Mouse (Mus musculus): ENCODE measurements around the gene Pakap. TPM values are rescaled to one million over a fixed set of nuclear protein-coding genes. Genes with fewer than 3 reads are reported as not detected.

Gene Pakap
- polyA plus RNA-seq, 1 experiment = not detected

DNA sequence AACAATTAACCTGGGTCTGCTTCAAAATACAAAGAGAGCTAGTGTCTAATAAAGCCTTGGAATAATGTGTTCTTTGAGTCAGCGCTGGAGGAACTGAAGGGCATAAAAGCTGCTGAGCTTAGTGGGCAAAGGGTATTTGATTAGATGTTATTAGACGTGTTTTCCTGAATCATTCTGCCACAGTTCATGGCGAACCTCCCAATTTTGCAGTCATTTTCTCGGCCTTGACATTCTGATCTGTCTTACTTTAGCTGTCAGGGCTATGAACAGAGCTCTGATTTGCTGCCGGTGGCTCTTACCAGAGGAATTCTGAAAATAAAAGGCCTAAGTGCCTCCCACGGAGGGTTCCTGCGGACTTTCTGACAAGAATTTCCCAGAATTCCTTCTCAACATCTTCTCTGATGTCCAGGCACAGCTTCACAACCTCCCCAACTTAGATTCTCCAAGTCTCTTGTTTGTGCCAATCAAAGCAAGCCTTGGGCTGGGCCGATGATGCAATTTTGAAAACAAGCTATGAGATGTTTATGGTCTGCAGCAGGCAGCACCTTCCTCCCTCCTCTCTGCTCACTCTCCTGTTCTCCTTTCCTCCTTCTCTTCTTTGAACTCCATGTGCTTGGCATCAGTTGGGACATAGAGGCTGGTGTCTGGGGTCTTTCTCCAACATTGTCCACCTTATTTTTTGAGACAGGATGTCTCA lies 171.0 kb downstream of the Pakap start:
- TF ChIP-seq GATA1 (IDR thresholded peaks at IDR 0.05; ENCODE audit: low read length) (no peak), TAL1 (IDR thresholded peaks at IDR 0.05; ENCODE audit: low read length) (no peak)
- no peak overlapping the region for H3K4me3 ChIP-seq (replicated peaks)
- no peaks in the 10 kb centered on the region for H3K9me3 ChIP-seq (ENCODE audit: control insufficient read depth, low read length)
- H3K4me1 ChIP-seq (ENCODE audit: control insufficient read depth) = no peaks in the 10 kb centered on the region
- H3K27me3 ChIP-seq (ENCODE audit: control insufficient read depth) = no peaks in the 10 kb centered on the region
- no peaks in the 10 kb centered on the region for H3K36me3 ChIP-seq (ENCODE audit: control insufficient read depth)

DNA sequence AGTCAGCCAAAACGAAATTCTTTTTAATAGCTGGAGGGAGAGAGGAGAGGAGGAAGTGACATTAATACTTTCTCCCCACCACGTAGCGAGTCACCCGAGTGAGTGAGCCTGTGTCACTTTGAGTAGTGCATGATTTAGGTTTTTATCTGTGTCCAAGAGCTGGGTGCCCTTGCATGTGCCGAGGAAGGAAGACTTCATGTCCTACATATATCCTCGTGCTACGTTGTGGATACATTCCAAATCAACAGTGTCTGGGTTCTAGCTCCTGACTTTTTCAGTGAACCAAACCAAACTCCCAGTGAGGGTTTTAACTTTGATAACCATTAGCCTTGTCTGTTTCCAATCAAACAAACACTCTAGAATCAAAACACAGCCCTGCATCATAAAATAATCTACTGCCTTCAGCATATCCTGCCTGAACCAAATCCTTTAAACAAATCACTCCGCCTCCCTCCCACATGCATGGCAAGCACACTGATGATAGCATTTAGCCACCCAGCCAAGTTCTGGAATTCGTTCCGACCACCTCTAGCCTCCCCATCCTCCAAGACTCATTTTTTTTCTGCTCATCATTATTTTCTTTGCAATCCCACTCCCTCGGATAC lies 175.4 kb downstream of the Pakap start:
- peaks cover 5% of the 10 kb centered on the region; the same call in 1 of the 2 replicates for H3K9me3 ChIP-seq (ENCODE audit: control insufficient read depth, low read length)
- no peaks in the 10 kb centered on the region for H3K27me3 ChIP-seq (ENCODE audit: control insufficient read depth)
- no peaks in the 10 kb centered on the region for H3K4me1 ChIP-seq (ENCODE audit: control insufficient read depth)
- no peak overlapping the region for H3K4me3 ChIP-seq (replicated peaks)
- no peaks in the 10 kb centered on the region for H3K36me3 ChIP-seq (ENCODE audit: control insufficient read depth)
- TF ChIP-seq TAL1 (IDR thresholded peaks at IDR 0.05; ENCODE audit: low read length) (no peak), GATA1 (IDR thresholded peaks at IDR 0.05; ENCODE audit: low read length) (no peak)

DNA sequence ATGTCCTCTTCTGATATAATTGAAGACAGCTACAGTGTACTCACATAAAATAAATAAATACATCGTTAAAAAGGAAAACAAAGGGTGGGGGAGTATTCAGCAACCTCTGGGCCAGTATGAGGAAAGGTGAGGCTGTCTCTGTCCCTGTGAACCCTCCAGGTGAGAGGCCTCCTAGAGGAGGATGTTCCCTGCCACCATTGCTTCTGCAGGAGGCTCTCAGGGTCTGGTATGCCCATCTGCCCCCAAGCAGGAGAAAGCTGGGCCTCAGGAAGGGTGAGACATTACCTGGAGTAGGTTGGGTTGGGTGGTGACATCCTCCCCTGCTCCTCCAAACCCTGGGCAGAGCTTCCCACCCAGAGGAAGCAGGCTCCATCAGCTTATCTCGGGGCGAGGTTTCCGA lies 182.7 kb downstream of the Pakap start:
- no peaks in the 10 kb centered on the region for H3K4me1 ChIP-seq (ENCODE audit: control insufficient read depth)
- H3K27me3 ChIP-seq (ENCODE audit: control insufficient read depth) = no peaks in the 10 kb centered on the region
- no peak overlapping the region for H3K4me3 ChIP-seq (replicated peaks)
- no peaks in the 10 kb centered on the region for H3K36me3 ChIP-seq (ENCODE audit: control insufficient read depth)
- H3K9me3 ChIP-seq (ENCODE audit: control insufficient read depth, low read length) = peaks cover 4% of the 10 kb centered on the region; the same call in 1 of the 2 replicates
- TF ChIP-seq GATA1 (IDR thresholded peaks at IDR 0.05; ENCODE audit: low read length) = no peak
- TF ChIP-seq TAL1 (IDR thresholded peaks at IDR 0.05; ENCODE audit: low read length) = no peak

DNA sequence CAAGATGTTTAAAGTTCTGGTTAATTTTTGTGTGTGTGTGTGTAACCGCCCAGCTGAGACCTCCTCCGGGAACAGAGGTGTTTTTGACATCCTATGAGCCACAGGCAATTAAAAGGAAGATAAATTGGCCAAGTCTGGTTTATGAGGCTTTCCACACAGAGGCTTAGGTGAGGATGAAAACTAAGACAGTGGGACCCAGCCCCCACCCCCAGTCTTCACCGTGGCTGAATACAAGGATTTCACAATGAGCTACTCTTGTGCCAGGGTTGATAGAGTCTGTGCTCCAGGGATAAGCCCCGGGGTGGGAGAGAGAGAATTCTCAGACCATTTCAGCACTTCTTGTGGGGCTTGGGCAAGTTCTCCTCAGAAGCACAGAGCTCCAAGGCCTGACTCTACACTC lies 183.1 kb downstream of the Pakap start:
- H3K4me1 ChIP-seq (ENCODE audit: control insufficient read depth) = no peaks in the 10 kb centered on the region
- H3K4me3 ChIP-seq (replicated peaks) = no peak overlapping the region
- H3K36me3 ChIP-seq (ENCODE audit: control insufficient read depth) = no peaks in the 10 kb centered on the region
- H3K9me3 ChIP-seq (ENCODE audit: control insufficient read depth, low read length) = peaks cover under 1% of the 10 kb centered on the region; the same call in 1 of the 2 replicates
- no peak for TF ChIP-seq GATA1 (IDR thresholded peaks at IDR 0.05; ENCODE audit: low read length)
- TF ChIP-seq TAL1 (IDR thresholded peaks at IDR 0.05; ENCODE audit: low read length) = no peak
- H3K27me3 ChIP-seq (ENCODE audit: control insufficient read depth) = no peaks in the 10 kb centered on the region

DNA sequence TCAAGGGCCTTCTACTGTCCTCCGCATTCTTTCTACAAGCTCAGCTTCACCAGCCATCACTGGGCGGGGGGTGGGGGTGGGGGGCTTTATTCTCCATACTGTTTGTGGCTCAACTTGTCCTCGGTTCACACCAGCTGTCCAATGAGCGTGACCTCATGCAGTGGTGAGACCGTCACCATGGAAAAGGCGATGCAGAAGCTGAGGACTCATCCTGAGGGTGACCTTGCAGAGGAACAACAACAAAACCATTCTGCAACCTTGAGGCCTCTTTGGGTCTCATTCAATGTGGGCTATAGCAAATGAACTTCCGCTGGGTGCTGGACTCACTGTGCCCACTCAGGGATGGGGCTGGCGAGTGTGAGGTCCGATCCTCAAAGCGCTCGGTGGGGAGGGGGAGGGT lies 183.6 kb downstream of the Pakap start:
- no peak for TF ChIP-seq GATA1 (IDR thresholded peaks at IDR 0.05; ENCODE audit: low read length)
- no peak for TF ChIP-seq TAL1 (IDR thresholded peaks at IDR 0.05; ENCODE audit: low read length)
- Histone ChIP-seq H3K4me1 (ENCODE audit: control insufficient read depth) (no peaks in the 10 kb centered on the region), H3K27me3 (ENCODE audit: control insufficient read depth) (no peaks in the 10 kb centered on the region), H3K9me3 (ENCODE audit: control insufficient read depth, low read length) (no peaks in the 10 kb centered on the region), H3K36me3 (ENCODE audit: control insufficient read depth) (no peaks in the 10 kb centered on the region), H3K4me3 (replicated peaks) (no peak overlapping the region)

DNA sequence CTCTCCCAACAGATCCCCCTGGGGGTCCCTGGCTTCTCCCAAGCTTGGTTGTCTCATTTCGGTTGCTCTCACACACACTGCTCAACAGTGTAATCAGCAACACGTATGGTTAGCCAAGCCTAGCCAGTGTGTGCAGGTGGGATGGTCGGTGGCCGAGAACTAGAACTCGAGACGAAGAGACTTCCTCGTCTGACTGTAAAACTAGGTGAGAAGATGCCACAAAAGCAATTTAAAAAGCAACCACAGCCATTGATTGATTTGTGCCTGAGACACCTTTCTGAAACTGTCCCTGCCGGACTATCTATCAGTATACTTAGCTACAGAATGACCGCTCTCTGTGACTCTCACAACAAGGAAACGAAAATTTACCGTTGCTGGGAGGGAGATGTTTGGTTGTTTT lies 187.1 kb downstream of the Pakap start:
- TF ChIP-seq GATA1 (IDR thresholded peaks at IDR 0.05; ENCODE audit: low read length) = no peak
- no peak for TF ChIP-seq TAL1 (IDR thresholded peaks at IDR 0.05; ENCODE audit: low read length)
- no peak overlapping the region for H3K4me3 ChIP-seq (replicated peaks)
- H3K36me3 ChIP-seq (ENCODE audit: control insufficient read depth) = no peaks in the 10 kb centered on the region
- no peaks in the 10 kb centered on the region for H3K4me1 ChIP-seq (ENCODE audit: control insufficient read depth)
- H3K27me3 ChIP-seq (ENCODE audit: control insufficient read depth) = no peaks in the 10 kb centered on the region
- H3K9me3 ChIP-seq (ENCODE audit: control insufficient read depth, low read length) = no peaks in the 10 kb centered on the region

GRCm38 (mm10) chr4:57757997-57758396 lies 190.0 kb downstream of the Pakap start:
- H3K9me3 ChIP-seq (ENCODE audit: control insufficient read depth, low read length) = no peaks in the 10 kb centered on the region
- H3K4me3 ChIP-seq (replicated peaks) = no peak overlapping the region
- no peak for TF ChIP-seq TAL1 (IDR thresholded peaks at IDR 0.05; ENCODE audit: low read length)
- no peaks in the 10 kb centered on the region for H3K27me3 ChIP-seq (ENCODE audit: control insufficient read depth)
- no peaks in the 10 kb centered on the region for H3K36me3 ChIP-seq (ENCODE audit: control insufficient read depth)
- no peaks in the 10 kb centered on the region for H3K4me1 ChIP-seq (ENCODE audit: control insufficient read depth)

GRCm38 (mm10) chr4:57762424-57762823 lies 194.4 kb downstream of the Pakap start:
- Histone ChIP-seq H3K36me3 (ENCODE audit: control insufficient read depth) (no peaks in the 10 kb centered on the region), H3K4me3 (replicated peaks) (no peak overlapping the region), H3K4me1 (ENCODE audit: control insufficient read depth) (no peaks in the 10 kb centered on the region), H3K27me3 (ENCODE audit: control insufficient read depth) (no peaks in the 10 kb centered on the region), H3K9me3 (ENCODE audit: control insufficient read depth, low read length) (no peaks in the 10 kb centered on the region)
- TF ChIP-seq TAL1 (IDR thresholded peaks at IDR 0.05; ENCODE audit: low read length) (no peak), GATA1 (IDR thresholded peaks at IDR 0.05; ENCODE audit: low read length) (no peak)

GRCm38 (mm10) chr4:57764392-57764791 lies 196.4 kb downstream of the Pakap start:
- no peaks in the 10 kb centered on the region for H3K4me1 ChIP-seq (ENCODE audit: control insufficient read depth)
- H3K9me3 ChIP-seq (ENCODE audit: control insufficient read depth, low read length) = no peaks in the 10 kb centered on the region
- H3K27me3 ChIP-seq (ENCODE audit: control insufficient read depth) = no peaks in the 10 kb centered on the region
- no peaks in the 10 kb centered on the region for H3K36me3 ChIP-seq (ENCODE audit: control insufficient read depth)
- no peak overlapping the region for H3K4me3 ChIP-seq (replicated peaks)
- TF ChIP-seq GATA1 (IDR thresholded peaks at IDR 0.05; ENCODE audit: low read length) = no peak
- no peak for TF ChIP-seq TAL1 (IDR thresholded peaks at IDR 0.05; ENCODE audit: low read length)

Measured in erythroblast, embryonic 14.5 days (primary cell).